Mouse (Mus musculus) ovary, postnatal 10 days (tissue): ENCODE measurements around the gene Ppfia1.

Source experiments
- DNase-seq: peaks from one replicate; pipeline ENCODE4 v3.0.0; 2022; ENCODE audit warnings: low spot score

Ppfia1 gene

DNA sequence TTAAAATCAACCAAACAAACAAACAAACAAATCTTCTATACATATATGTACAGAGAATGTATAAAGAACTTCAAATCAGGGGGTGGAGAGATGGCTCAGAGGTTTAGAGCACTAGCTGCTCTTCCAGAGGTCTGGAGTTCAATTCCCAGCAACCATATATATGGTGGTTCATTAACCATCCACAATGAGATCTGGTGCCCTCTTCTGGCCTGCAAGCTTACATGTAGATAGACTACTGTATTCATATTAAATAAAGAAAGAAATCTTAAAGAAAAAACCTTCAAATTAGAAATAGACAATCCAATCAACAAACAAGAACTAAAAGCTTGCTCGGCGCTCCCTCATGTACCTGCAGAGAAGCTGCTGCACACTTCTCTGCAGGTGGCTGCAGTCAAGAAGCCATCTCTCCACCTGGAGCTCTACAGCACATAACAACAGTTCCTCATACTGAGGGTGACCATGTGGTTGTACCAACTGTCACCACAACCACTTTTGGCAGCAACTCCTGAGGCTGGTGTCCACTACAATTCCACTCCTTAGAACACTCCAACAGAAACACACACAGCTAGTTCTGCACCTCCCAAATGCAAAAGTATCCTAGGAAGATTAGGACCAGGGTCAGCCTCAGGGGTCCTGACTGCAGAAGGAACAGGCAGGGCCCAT is 3.5 kb downstream of the Ppfia1 start:
- no peak for DNase-seq

- no peak for DNase-seq
Measured at GRCm38 (mm10) chr7:144545231-144545630, 8.3 kb downstream of the Ppfia1 start.

GRCm38 (mm10) chr7:144541351-144541750 is 12.2 kb downstream of the Ppfia1 start:
- no peak for DNase-seq

DNA sequence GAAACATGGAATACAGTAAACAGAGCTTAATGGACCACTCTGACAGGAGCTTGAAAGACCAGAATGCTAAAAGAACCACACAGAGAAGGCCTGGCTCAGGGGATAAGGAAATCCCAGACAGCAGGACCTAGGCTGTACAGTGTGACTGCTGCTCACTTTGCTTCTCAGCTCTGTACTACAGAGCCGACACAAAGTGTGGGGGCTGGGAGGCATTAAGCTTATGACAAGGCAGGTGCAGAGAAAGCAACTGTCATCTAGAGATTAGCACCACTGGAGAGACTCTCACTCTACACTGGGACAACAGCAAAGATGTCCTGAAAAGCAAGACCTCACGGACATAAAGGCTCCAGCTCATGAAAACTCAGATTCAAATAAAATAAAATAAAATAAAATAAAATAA is 14.4 kb downstream of the Ppfia1 start:
- no peak for DNase-seq

DNA sequence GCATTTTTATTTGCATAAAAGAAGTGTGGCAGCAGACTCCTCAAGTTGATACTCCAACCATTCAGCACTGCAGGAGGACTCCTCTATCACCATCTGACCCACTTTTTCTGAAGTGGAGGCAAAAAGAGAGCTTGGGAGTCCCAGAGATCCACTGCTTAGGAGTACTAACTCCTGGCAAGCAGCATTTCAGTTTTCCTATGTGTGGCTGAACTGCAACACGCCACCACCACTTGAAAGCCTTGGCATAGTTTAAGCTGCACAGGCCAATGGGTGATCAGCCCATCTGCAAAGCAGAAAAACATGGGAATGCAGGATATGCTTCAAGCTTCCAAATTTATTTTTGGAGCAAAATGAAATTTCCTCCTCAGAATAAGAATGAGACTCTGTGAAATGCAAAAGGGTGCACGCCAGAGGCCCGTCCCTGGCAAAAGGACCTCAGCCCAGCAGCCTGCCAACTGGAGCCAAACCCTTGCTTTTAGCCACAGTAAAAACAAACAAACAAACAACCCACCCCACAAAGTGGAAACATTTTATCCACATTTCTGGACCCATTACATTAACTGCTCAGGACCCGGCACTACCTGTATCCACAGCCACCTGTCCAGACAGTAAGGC is 15.4 kb downstream of the Ppfia1 start:
- DNase-seq = no peak

GRCm38 (mm10) chr7:144536367-144536766 is 17.2 kb downstream of the Ppfia1 start:
- DNase-seq = no peak

DNA sequence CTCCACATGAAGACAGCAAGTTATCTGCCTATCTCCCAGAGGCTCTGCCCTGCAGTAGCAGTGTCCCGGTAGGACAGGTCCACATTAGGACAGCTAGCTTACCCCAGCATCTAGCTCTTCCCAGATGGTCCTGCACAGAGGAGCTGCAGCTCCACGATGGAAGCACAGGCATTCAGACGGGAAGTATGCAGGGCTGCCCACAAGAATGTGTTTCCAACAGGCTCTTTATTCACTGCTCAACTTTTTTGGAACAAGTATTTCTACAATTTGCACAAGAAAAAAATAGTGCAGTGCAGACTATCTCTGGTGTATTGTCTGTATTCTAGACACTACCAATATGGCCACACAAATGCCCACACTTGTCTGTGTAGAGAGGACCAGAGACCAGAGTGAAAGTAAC is 18.8 kb downstream of the Ppfia1 start:
- DNase-seq = no peak

- no peak for DNase-seq
Measured at GRCm38 (mm10) chr7:144531585-144532378, 21.7 kb downstream of the Ppfia1 start.

DNA sequence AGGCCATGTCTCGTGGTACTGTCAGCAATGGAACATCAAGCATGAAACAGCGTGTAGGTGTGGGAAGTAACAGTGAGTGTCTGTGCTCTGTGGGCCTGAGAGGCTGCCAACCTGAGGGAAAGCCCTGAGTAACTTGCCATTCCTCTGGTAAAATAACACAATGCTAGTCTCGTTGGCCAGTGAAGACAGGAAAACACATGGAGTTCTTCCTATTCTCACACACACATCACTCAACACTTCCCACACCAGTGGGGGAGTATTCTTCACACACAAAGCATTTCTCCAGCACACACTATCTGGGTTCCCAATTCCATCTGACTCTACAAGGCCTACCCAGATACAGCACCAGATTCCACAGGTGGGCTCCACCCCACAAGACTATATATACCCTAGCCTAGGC is 23.7 kb downstream of the Ppfia1 start:
- no peak for DNase-seq

- no peak for DNase-seq
Measured at GRCm38 (mm10) chr7:144527723-144528221, 25.8 kb downstream of the Ppfia1 start.

- DNase-seq = no peak
Measured at GRCm38 (mm10) chr7:144526649-144527048, 26.9 kb downstream of the Ppfia1 start.

DNA sequence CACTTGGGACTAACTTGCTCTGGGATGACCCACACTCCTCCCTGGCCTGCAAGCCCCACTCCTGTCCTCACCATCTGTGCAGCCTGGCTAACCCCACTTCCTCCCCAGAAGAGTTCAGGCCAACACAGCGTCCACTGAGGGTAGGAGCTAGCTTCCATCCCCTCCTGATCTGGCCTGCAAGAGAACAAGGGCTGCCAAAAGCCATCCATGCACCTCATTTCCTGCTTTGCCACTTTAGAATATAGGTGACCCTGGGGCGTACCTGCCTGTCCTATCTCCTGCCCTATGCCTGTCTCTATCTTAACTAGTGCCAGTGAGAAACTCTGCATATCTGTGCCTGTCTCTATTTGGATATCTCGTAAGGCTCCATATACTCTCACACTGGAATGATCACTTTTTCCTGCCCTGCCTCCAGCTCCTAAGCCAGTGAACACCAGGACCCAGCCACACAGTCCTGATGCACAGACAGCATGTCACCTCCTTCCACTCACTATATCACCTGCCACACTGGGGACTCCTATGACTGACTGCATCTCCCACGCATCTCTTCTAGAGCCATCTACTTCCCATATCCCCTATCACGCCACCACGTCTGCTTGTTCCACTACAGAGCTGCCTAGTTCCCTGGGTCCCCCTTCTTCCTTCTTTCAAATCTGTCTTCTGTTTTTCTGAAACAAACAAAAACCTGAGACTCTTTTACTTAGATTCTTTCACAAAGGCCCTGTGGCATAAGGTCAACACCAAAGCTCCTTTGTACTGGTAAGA is 28.9 kb downstream of the Ppfia1 start:
- DNase-seq = no peak

GRCm38 (mm10) chr7:144523415-144523814 is 30.1 kb downstream of the Ppfia1 start:
- no peak for DNase-seq

DNA sequence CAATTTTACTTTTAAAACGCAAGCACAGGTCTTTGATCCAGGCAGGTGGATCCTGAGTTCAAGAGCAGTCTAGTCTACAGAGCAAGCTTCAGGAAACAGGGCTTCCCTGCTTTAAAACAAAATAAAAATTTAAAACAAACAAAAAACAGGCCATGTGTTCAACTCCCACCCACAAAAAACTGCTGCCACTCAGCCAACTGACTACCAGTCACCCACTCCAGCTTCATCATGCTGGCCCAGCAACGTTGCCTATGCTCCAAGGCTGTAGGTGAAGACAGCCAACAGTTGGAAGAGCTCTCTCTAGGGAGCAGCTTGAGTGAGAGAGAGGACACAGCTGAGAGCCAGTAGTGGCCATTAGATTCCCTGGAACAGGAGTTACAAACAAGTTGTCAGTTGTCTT is 31.6 kb downstream of the Ppfia1 start:
- DNase-seq = no peak

DNA sequence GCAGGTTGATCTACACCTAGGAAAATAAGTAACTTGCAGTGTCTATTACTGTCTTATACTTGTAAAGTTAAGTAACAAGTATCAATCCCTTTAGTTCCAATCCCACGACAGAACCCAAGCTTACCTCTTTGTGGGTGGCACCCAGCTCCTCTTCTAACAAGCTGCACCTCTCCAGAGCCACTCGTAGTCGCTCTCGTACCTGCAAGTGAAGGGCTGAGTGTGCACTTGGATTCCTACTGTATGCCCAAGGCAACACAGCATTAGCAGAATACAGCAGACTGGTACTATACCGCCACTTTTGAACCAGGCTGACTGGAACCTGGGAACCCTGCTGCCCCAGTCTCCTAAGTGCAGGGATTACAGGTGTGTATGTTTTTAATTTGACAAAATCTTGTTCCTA is 33.7 kb downstream of the Ppfia1 start:
- DNase-seq = no peak

GRCm38 (mm10) chr7:144516711-144517110 is 36.8 kb downstream of the Ppfia1 start:
- no peak for DNase-seq

GRCm38 (mm10) chr7:144509090-144509489 is 44.4 kb downstream of the Ppfia1 start:
- no peak for DNase-seq

GRCm38 (mm10) chr7:144506807-144507206 is 46.7 kb downstream of the Ppfia1 start:
- no peak for DNase-seq

DNA sequence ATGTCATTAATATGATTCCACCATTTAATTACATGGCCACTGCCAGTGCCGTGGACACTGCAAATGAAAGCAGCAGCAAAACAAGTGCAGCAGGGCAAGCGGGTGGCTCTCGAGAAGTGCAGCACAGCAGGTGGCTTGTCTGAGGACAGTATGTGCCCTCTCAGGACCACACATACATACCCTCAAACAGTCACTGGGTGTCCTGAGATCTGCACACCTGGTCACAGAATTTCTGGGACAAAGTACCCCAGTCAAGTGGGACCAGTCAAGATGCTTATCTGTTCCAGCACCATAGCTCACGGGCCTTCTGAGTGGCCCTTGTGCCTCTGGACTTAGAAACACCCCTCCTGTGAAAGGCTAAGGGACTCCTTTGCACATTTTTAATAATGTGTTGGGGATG is 49.6 kb downstream of the Ppfia1 start:
- no peak for DNase-seq

- no peak for DNase-seq
Measured at GRCm38 (mm10) chr7:144492931-144493330, 60.6 kb downstream of the Ppfia1 start.

- no peak for DNase-seq
Measured at GRCm38 (mm10) chr7:144490201-144490873, 63.2 kb downstream of the Ppfia1 start.
